Mouse (Mus musculus): ENCODE data around the gene Tbrg4. TPM values are rescaled to one million over a fixed set of nuclear protein-coding genes. Genes with fewer than 3 reads are reported as not detected.

The Tbrg4 gene
- polyA plus RNA-seq, 1 experiment: 101 TPM

DNA sequence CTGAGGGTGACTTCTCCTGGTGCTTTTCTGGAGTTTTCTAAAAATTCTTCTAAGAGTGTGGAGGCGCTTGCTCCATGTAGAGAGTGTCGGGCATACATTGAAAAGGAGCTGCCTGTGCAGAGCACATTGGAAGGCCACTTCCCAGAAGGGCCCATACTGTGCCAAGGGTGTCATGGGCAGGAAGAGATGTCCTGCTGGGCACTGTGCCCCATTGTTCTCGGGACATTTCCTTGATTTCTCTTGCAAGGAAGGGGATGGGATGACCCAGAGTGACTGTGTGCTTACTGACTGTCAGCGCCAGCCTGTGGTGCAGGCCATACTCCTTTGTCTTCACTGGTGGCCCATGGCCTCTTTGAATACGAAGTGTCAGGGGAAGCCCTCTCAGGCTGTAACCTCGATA, 13.2 kb upstream of the Tbrg4 start:
- 71% methylated on average over 6 of the region's 6 CpGs for WGBS
- Histone ChIP-seq H3K4me1 (ENCODE audit: control insufficient read depth, insufficient read depth, insufficient read length, low read length) (no peaks in the 10 kb centered on the region), H3K27me3 (ENCODE audit: control insufficient read depth, insufficient read depth, low read length) (no peaks in the 10 kb centered on the region), H3K27ac (ENCODE audit: insufficient read depth, low read depth, low read length) (no peak overlapping the region), H3K36me3 (ENCODE audit: control insufficient read depth, insufficient read depth, low read length) (no peaks in the 10 kb centered on the region), H3K4me3 (ENCODE audit: low read depth, low read length) (no peak overlapping the region)
- no peak for TF ChIP-seq POLR2A (IDR thresholded peaks at IDR 0.05; ENCODE audit: low read depth, low read length)
- no peak for TF ChIP-seq CTCF (IDR thresholded peaks at IDR 0.05; ENCODE audit: extremely low read depth, insufficient read length, insufficient replicate concordance, low read depth, low read length)

DNA sequence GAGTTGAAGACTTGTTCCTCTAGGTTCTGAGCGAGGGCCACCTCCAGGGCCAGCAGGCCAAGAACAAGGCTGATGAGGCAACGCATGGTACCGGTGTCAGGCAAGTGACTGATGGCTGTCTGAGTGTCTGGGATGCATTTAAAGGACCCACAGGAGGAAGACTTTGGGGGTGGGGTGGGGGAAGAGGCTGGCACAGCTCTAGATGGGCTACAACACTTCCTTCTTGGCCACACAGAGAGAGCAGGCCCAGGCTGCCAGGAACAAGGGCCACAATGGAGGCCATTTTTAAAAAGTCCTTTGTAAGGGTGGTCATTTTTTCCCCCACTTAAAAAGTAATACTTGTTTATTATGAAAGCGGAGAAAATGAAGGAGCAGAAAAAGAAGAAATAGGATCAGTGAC, 12.7 kb upstream of the Tbrg4 start, which contains the start of gene Wap:
Wap (minus strand) TSS at position 101 of the 400 bp plus-strand sequence.
- H3K4me3 ChIP-seq (ENCODE audit: low read depth, low read length): no peak within 1 kb of the TSS
- H3K27me3 ChIP-seq (ENCODE audit: control insufficient read depth, insufficient read depth, low read length): no peaks in the 10 kb centered on the region
- no peak within 1 kb of the TSS for H3K27ac ChIP-seq (ENCODE audit: insufficient read depth, low read depth, low read length)
- no peaks in the 10 kb centered on the region for H3K4me1 ChIP-seq (ENCODE audit: control insufficient read depth, insufficient read depth, insufficient read length, low read length)
- H3K36me3 ChIP-seq (ENCODE audit: control insufficient read depth, insufficient read depth, low read length): no peaks in the 10 kb centered on the region
- 89% methylated on average over 4 of the region's 4 CpGs for WGBS
- TF ChIP-seq CTCF (IDR thresholded peaks at IDR 0.05; ENCODE audit: extremely low read depth, insufficient read length, insufficient replicate concordance, low read depth, low read length) (no peak), POLR2A (IDR thresholded peaks at IDR 0.05; ENCODE audit: low read depth, low read length) (no peak)

GRCm38 (mm10) chr11:6636150-6636549, 10.3 kb upstream of the Tbrg4 start:
- 70% methylated on average over 8 of the region's 8 CpGs for WGBS

GRCm38 (mm10) chr11:6629655-6630054, 3.8 kb upstream of the Tbrg4 start:
- Histone ChIP-seq H3K36me3 (ENCODE audit: control insufficient read depth, insufficient read depth, low read length) (no peaks in the 10 kb centered on the region), H3K4me3 (ENCODE audit: low read depth, low read length) (no peak overlapping the region), H3K27me3 (ENCODE audit: control insufficient read depth, insufficient read depth, low read length) (no peaks in the 10 kb centered on the region), H3K4me1 (ENCODE audit: control insufficient read depth, insufficient read depth, insufficient read length, low read length) (peaks cover 2% of the 10 kb centered on the region; the same call in 1 of the 2 replicates), H3K27ac (ENCODE audit: insufficient read depth, low read depth, low read length) (no peak overlapping the region)
- TF ChIP-seq CTCF (IDR thresholded peaks at IDR 0.05; ENCODE audit: extremely low read depth, insufficient read length, insufficient replicate concordance, low read depth, low read length) (peak; percentile 32; the same call in 1 of the 2 replicates), POLR2A (IDR thresholded peaks at IDR 0.05; ENCODE audit: low read depth, low read length) (no peak)

More at GRCm38 (mm10) chr11:6636150-6636549, 10.3 kb upstream of the Tbrg4 start:
- TF ChIP-seq CTCF (IDR thresholded peaks at IDR 0.05; ENCODE audit: extremely low read depth, insufficient read length, insufficient replicate concordance, low read depth, low read length): peak; percentile 15; the same call in 1 of the 2 replicates
- TF ChIP-seq POLR2A (IDR thresholded peaks at IDR 0.05; ENCODE audit: low read depth, low read length): no peak
- Histone ChIP-seq H3K27ac (ENCODE audit: insufficient read depth, low read depth, low read length) (no peak overlapping the region), H3K36me3 (ENCODE audit: control insufficient read depth, insufficient read depth, low read length) (no peaks in the 10 kb centered on the region), H3K4me1 (ENCODE audit: control insufficient read depth, insufficient read depth, insufficient read length, low read length) (no peaks in the 10 kb centered on the region; the same call in 1 of the 2 replicates), H3K4me3 (ENCODE audit: low read depth, low read length) (no peak overlapping the region), H3K27me3 (ENCODE audit: control insufficient read depth, insufficient read depth, low read length) (no peaks in the 10 kb centered on the region)

GRCm38 (mm10) chr11:6628568-6628967, 2.7 kb upstream of the Tbrg4 start:
- Histone ChIP-seq H3K36me3 (ENCODE audit: control insufficient read depth, insufficient read depth, low read length) (peaks cover 8% of the 10 kb centered on the region), H3K27ac (ENCODE audit: insufficient read depth, low read depth, low read length) (no peak overlapping the region), H3K4me3 (ENCODE audit: low read depth, low read length) (no peak overlapping the region), H3K27me3 (ENCODE audit: control insufficient read depth, insufficient read depth, low read length) (no peaks in the 10 kb centered on the region), H3K4me1 (ENCODE audit: control insufficient read depth, insufficient read depth, insufficient read length, low read length) (peaks cover 2% of the 10 kb centered on the region; the same call in 1 of the 2 replicates)
- no peak for TF ChIP-seq POLR2A (IDR thresholded peaks at IDR 0.05; ENCODE audit: low read depth, low read length)
- peak; percentile 81 for TF ChIP-seq CTCF (IDR thresholded peaks at IDR 0.05; ENCODE audit: extremely low read depth, insufficient read length, insufficient replicate concordance, low read depth, low read length)
- 12% methylated on average over 4 of the region's 4 CpGs for WGBS

GRCm38 (mm10) chr11:6627731-6628130, 1.9 kb upstream of the Tbrg4 start:
- 84% methylated on average over 4 of the region's 4 CpGs for WGBS
- TF ChIP-seq POLR2A (IDR thresholded peaks at IDR 0.05; ENCODE audit: low read depth, low read length) (no peak), CTCF (IDR thresholded peaks at IDR 0.05; ENCODE audit: extremely low read depth, insufficient read length, insufficient replicate concordance, low read depth, low read length) (no peak)
- no peak overlapping the region for H3K4me3 ChIP-seq (ENCODE audit: low read depth, low read length)
- H3K4me1 ChIP-seq (ENCODE audit: control insufficient read depth, insufficient read depth, insufficient read length, low read length): peaks cover 2% of the 10 kb centered on the region; the same call in 1 of the 2 replicates
- H3K27me3 ChIP-seq (ENCODE audit: control insufficient read depth, insufficient read depth, low read length): no peaks in the 10 kb centered on the region
- H3K36me3 ChIP-seq (ENCODE audit: control insufficient read depth, insufficient read depth, low read length): peaks cover 15% of the 10 kb centered on the region
- no peak overlapping the region for H3K27ac ChIP-seq (ENCODE audit: insufficient read depth, low read depth, low read length)

DNA sequence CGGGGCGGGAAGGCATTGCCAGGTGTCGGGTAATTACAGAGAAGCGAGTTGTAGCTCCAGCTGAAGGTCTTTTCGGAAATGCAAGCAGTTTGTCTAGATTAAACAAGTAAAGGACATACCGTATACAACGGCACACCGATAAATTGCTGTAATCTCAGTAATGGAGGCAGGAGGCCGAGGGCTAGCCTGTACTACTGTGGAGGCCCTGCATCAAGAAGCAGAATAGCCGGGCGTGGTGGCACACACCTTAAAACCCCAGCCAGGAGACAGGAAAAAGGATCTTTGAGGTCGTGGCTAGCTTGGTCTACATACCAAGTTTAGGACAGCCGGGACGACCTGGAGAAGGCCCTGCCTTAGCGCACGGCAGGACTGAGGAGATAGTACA, 513 bp upstream of the Tbrg4 start:
- WGBS: 6% methylated on average over 16 of the region's 16 CpGs
- H3K4me1 ChIP-seq (ENCODE audit: control insufficient read depth, insufficient read depth, insufficient read length, low read length): 0 out of 2 replicates have a peak, but pooled peaks cover 2% of the 10 kb centered on the region

More for the DNA sequence above, 513 bp upstream of the Tbrg4 start:
- Histone ChIP-seq H3K27me3 (ENCODE audit: control insufficient read depth, insufficient read depth, low read length) (no peaks in the 10 kb centered on the region), H3K4me3 (ENCODE audit: low read depth, low read length) (peak overlapping the region; percentile 75), H3K27ac (ENCODE audit: insufficient read depth, low read depth, low read length) (peak overlapping the region; percentile 84), H3K36me3 (ENCODE audit: control insufficient read depth, insufficient read depth, low read length) (peaks cover 24% of the 10 kb centered on the region)
- no peak for TF ChIP-seq POLR2A (IDR thresholded peaks at IDR 0.05; ENCODE audit: low read depth, low read length)
- no peak for TF ChIP-seq CTCF (IDR thresholded peaks at IDR 0.05; ENCODE audit: extremely low read depth, insufficient read length, insufficient replicate concordance, low read depth, low read length)
